8 mouse cellular contexts compared by ENCODE assay signal in the genomic region with DNA sequence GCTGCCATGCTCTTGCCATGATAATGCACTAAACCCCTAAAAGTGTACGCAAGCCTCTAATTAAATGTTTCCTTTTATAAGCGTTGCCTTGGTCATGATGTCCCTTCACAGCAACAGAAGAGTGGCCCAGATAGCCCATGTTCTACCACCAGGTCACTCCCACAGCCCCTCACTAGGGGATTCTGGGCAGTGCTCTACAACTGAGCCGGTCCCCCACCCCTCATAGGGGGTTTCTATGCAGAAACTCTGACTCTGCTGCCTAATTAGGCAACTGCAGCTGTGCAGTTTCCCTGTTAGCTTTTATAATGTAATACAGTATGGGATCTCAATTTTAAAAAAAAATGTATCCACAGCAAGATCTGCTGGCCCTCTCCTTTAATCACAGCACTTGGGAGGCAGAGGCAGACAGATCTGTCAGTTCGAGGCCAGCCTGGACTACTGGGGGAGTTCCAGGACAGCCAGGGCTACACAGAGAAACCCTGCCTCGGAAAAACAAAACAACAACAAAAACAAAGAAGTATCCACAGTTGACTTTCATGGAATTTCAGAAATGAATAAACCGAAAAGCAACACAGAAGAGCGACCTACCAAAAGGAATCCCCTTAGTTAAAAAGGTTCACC. TPM values are rescaled to one million over a fixed set of nuclear protein-coding genes. Genes with fewer than 3 reads are reported as not detected.
DNase-seq lines count a peak whose midpoint lies in the region; ATAC-seq and TF ChIP-seq lines count a peak whose summit lies in the region.

No protein-coding gene starts in this region.

- no peak for TF ChIP-seq POLR2A in heart, adult 2 months (IDR thresholded peaks at IDR 0.05; ENCODE audit: insufficient read depth, low read depth, low read length)
- TF ChIP-seq POLR2A in thymus, adult 2 months (IDR thresholded peaks at IDR 0.05; ENCODE audit: control insufficient read depth, extremely low read depth, insufficient read depth, low read length, poor library complexity) = no peak

- H3K9ac ChIP-seq in heart, adult 2 months (ENCODE audit: low read depth, low read length) = peak overlapping the region; percentile 61
- peak overlapping the region; percentile 67 for H3K9ac ChIP-seq in liver, embryonic 11.5 days (ENCODE audit: low read depth, low read length)
- peak overlapping the region; percentile 76 for H3K9ac ChIP-seq in stomach, embryonic 16.5 days (ENCODE audit: low read length)

- peak; percentile 13; the same call in 1 of the 2 replicates for ATAC-seq in liver, embryonic 11.5 days (replicated peaks; ENCODE audit: low FRiP score)
- ATAC-seq in stomach, embryonic 16.5 days (ENCODE audit: insufficient read depth, low FRiP score) = peak; percentile 34; the same call in 1 of the 2 replicates
- ATAC-seq in cerebellum, adult (ENCODE audit: insufficient number of reproducible peaks, low FRiP score, low TSS enrichment) = no peak

- peak overlapping the region; percentile 75 for H3K27ac ChIP-seq in heart, adult 2 months
- H3K27ac ChIP-seq in thymus, adult 2 months (ENCODE audit: control insufficient read depth, insufficient read depth, low read length) = no peak overlapping the region
- H3K27ac ChIP-seq in liver, embryonic 11.5 days (ENCODE audit: low read depth, low read length) = no peak overlapping the region
- no peak overlapping the region for H3K27ac ChIP-seq in stomach, embryonic 16.5 days (ENCODE audit: low read length)

- H3K4me2 ChIP-seq in liver, embryonic 11.5 days = peak overlapping the region; percentile 77
- peak overlapping the region; percentile 60 for H3K4me2 ChIP-seq in stomach, embryonic 16.5 days (ENCODE audit: low read depth, low read length)

- H3K27me3 ChIP-seq in heart, adult 2 months (ENCODE audit: control insufficient read depth, insufficient read depth, low read length) = no peaks in the 10 kb centered on the region
- H3K27me3 ChIP-seq in thymus, adult 2 months (ENCODE audit: control insufficient read depth, insufficient read depth, low read length) = no peaks in the 10 kb centered on the region
- no peaks in the 10 kb centered on the region for H3K27me3 ChIP-seq in liver, embryonic 11.5 days (replicated peaks; ENCODE audit: control insufficient read depth, insufficient read depth, low read length)
- no peaks in the 10 kb centered on the region for H3K27me3 ChIP-seq in stomach, embryonic 16.5 days (ENCODE audit: control insufficient read depth, insufficient read depth, low read length)

- peak overlapping the region; percentile 89 for H3K4me3 ChIP-seq in heart, adult 2 months
- 0 out of 2 replicates have a peak overlapping the region, but pooled peaks have one; percentile 4 for H3K4me3 ChIP-seq in thymus, adult 2 months (ENCODE audit: control insufficient read depth, insufficient read depth, low read length)
- H3K4me3 ChIP-seq in liver, embryonic 11.5 days (ENCODE audit: low read depth, low read length) = peak overlapping the region; percentile 67
- H3K4me3 ChIP-seq in stomach, embryonic 16.5 days (replicated peaks; ENCODE audit: low read length) = peak overlapping the region; percentile 59

- H3K79me2 ChIP-seq in heart, adult 2 months (replicated peaks; ENCODE audit: control insufficient read depth, insufficient read depth, low read length) = no peaks in the 10 kb centered on the region

- no peak for TF ChIP-seq EP300 in heart, adult 2 months (IDR thresholded peaks at IDR 0.05; ENCODE audit: insufficient read depth, low read depth, low read length)

- intact Hi-C loops in heart, adult 2 months (cut with DNase I) = loop anchor here (1.0 to 5.0 kb wide), 5 partner anchors 15 to 187 kb away; partner anchors contain the start of genes Zfp108, Zfp180, Zfp235 and Zfp94

- no peaks in the 10 kb centered on the region for H3K9me3 ChIP-seq in liver, embryonic 11.5 days (ENCODE audit: control insufficient read depth, low read length)
- H3K9me3 ChIP-seq in stomach, embryonic 16.5 days (replicated peaks; ENCODE audit: control insufficient read depth, low read length) = no peaks in the 10 kb centered on the region

- TF ChIP-seq CTCF in heart, adult 2 months (IDR thresholded peaks at IDR 0.05) = no peak
- TF ChIP-seq CTCF in thymus, adult 2 months (IDR thresholded peaks at IDR 0.05; ENCODE audit: borderline replicate concordance, control insufficient read depth, extremely low read depth, insufficient read depth, low read length, poor library complexity) = no peak

- H3K4me1 ChIP-seq in heart, adult 2 months (ENCODE audit: control insufficient read depth, insufficient read depth, low read length) = no peaks in the 10 kb centered on the region; the same call in 1 of the 2 replicates
- H3K4me1 ChIP-seq in thymus, adult 2 months (replicated peaks; ENCODE audit: control insufficient read depth, insufficient read depth, low read length) = peaks cover 17% of the 10 kb centered on the region
- H3K4me1 ChIP-seq in liver, embryonic 11.5 days (replicated peaks; ENCODE audit: control insufficient read depth, insufficient read depth, low read length) = no peaks in the 10 kb centered on the region
- peaks cover 4% of the 10 kb centered on the region for H3K4me1 ChIP-seq in stomach, embryonic 16.5 days (ENCODE audit: control insufficient read depth, insufficient read depth, low read length)

- H3K36me3 ChIP-seq in heart, adult 2 months (ENCODE audit: control insufficient read depth, insufficient read depth, low read length) = no peaks in the 10 kb centered on the region
- H3K36me3 ChIP-seq in thymus, adult 2 months (ENCODE audit: control insufficient read depth, insufficient read depth, low read length) = no peaks in the 10 kb centered on the region
- peaks cover 2% of the 10 kb centered on the region for H3K36me3 ChIP-seq in liver, embryonic 11.5 days (ENCODE audit: control insufficient read depth, insufficient read depth, low read length)
- H3K36me3 ChIP-seq in stomach, embryonic 16.5 days (ENCODE audit: control insufficient read depth, insufficient read depth, low read length) = peaks cover 2% of the 10 kb centered on the region

- peak in 1 of 2 experiments; percentile 21 for DNase-seq in heart, adult 2 months
- DNase-seq in heart, adult 8-10 months (ENCODE audit: low spot score) = no peak
- DNase-seq in thymus, adult 2 months = no peak
- no peak for DNase-seq in thymus, postnatal 0 days (ENCODE audit: low spot score)
- no peak for DNase-seq in liver, embryonic 11.5 days (ENCODE audit: low spot score)
- no peak for DNase-seq in frontal cortex, postnatal 36 days (ENCODE audit: low spot score in 2 of 2)

- WGBS in heart, adult 2 months = 32% methylated on average over 7 of the region's 7 CpGs
- 56% methylated on average over 7 of the region's 7 CpGs for WGBS in thymus, adult 2 months
- 36% methylated on average over 7 of the region's 7 CpGs for WGBS in liver, embryonic 11.5 days
- 33% methylated on average over 7 of the region's 7 CpGs for WGBS in stomach, embryonic 16.5 days

RNA-seq across cellular contexts. Expression of gene Zfp93, which starts 0.4 kb away (rescaled TPM):
- total RNA-seq in heart, adult 2 months (2021) = 1 to 10 TPM; 3.3 to 4.1 TPM
- 1.7 and 2.9 TPM in 2 replicates for polyA plus RNA-seq in heart, adult 2 months (2012; rRNA removed)
- total RNA-seq in heart, adult 8-10 months (2022) = 1 to 10 TPM; 3.5 to 7.4 (median 4.0) TPM
- 1.2 and 1.7 TPM in 2 replicates for polyA plus RNA-seq in thymus, adult 2 months (2012; rRNA removed)
- polyA plus RNA-seq in thymus, postnatal 0 days (2015; fragmentation: Nextera tagmentation; extraction: Ambion mirVana) = 3.9 and 5.0 TPM in 2 replicates
- 3.5 and 3.8 TPM in 2 replicates for polyA plus RNA-seq in liver, embryonic 11.5 days (2014; fragmentation: Nextera tagmentation; extraction: Ambion mirVana)
- 7.6 and 8.3 TPM in 2 replicates for polyA plus RNA-seq in stomach, embryonic 16.5 days (2015; fragmentation: Nextera tagmentation; extraction: Ambion mirVana)

RNA-seq across cellular contexts. Expression of gene Zfp108, which starts 15.2 kb away (rescaled TPM):
- 1 to 10 TPM; 1.4 to 1.8 TPM for total RNA-seq in heart, adult 2 months (2021)
- polyA plus RNA-seq in heart, adult 2 months (2012; rRNA removed) = 0.70 and 1.4 TPM in 2 replicates
- 1 to 10 TPM; 1.4 to 1.8 (median 1.5) TPM for total RNA-seq in heart, adult 8-10 months (2022)
- polyA plus RNA-seq in thymus, adult 2 months (2012; rRNA removed) = 0.34 and 0.43 TPM in 2 replicates
- 0.85 and 0.89 TPM in 2 replicates for polyA plus RNA-seq in thymus, postnatal 0 days (2015; fragmentation: Nextera tagmentation; extraction: Ambion mirVana)
- polyA plus RNA-seq in liver, embryonic 11.5 days (2014; fragmentation: Nextera tagmentation; extraction: Ambion mirVana) = 1.3 and 1.4 TPM in 2 replicates
- polyA plus RNA-seq in stomach, embryonic 16.5 days (2015; fragmentation: Nextera tagmentation; extraction: Ambion mirVana) = 3.9 TPM in 2 replicates

RNA-seq across cellular contexts. Expression of gene Zfp61, which starts 31.3 kb away (rescaled TPM):
- 1 to 10 TPM; 2.7 to 3.3 TPM for total RNA-seq in heart, adult 2 months (2021)
- polyA plus RNA-seq in heart, adult 2 months (2012; rRNA removed) = 2.7 and 5.3 TPM in 2 replicates
- total RNA-seq in heart, adult 8-10 months (2022) = 1 to 10 TPM; 3.0 to 5.1 (median 3.7) TPM
- polyA plus RNA-seq in thymus, adult 2 months (2012; rRNA removed) = 16.1 and 22.6 TPM in 2 replicates
- polyA plus RNA-seq in thymus, postnatal 0 days (2015; fragmentation: Nextera tagmentation; extraction: Ambion mirVana) = 26.2 and 26.8 TPM in 2 replicates
- 10.8 and 13.2 TPM in 2 replicates for polyA plus RNA-seq in liver, embryonic 11.5 days (2014; fragmentation: Nextera tagmentation; extraction: Ambion mirVana)
- polyA plus RNA-seq in stomach, embryonic 16.5 days (2015; fragmentation: Nextera tagmentation; extraction: Ambion mirVana) = 31.4 and 32.2 TPM in 2 replicates

RNA-seq across cellular contexts. Expression of gene Zfp109, which starts 32.4 kb away (rescaled TPM):
- total RNA-seq in heart, adult 2 months (2021) = 1 to 10 TPM; 1.8 to 2.1 TPM
- 0.80 and 1.5 TPM in 2 replicates for polyA plus RNA-seq in heart, adult 2 months (2012; rRNA removed)
- total RNA-seq in heart, adult 8-10 months (2022) = 1 to 10 TPM; 1.7 to 2.0 (median 1.9) TPM
- 2.3 and 2.6 TPM in 2 replicates for polyA plus RNA-seq in thymus, adult 2 months (2012; rRNA removed)
- polyA plus RNA-seq in thymus, postnatal 0 days (2015; fragmentation: Nextera tagmentation; extraction: Ambion mirVana) = 1.7 and 2.4 TPM in 2 replicates
- polyA plus RNA-seq in liver, embryonic 11.5 days (2014; fragmentation: Nextera tagmentation; extraction: Ambion mirVana) = 3.6 and 4.8 TPM in 2 replicates
- 5.4 and 6.3 TPM in 2 replicates for polyA plus RNA-seq in stomach, embryonic 16.5 days (2015; fragmentation: Nextera tagmentation; extraction: Ambion mirVana)

RNA-seq across cellular contexts. Expression of gene Zfp94, which starts 46.7 kb away (rescaled TPM):
- 1 to 10 TPM; 1.9 to 2.7 TPM for total RNA-seq in heart, adult 2 months (2021)
- 3.4 and 3.8 TPM in 2 replicates for polyA plus RNA-seq in heart, adult 2 months (2012; rRNA removed)
- total RNA-seq in heart, adult 8-10 months (2022) = 1 to 10 TPM; 1.1 to 2.8 (median 2.1) TPM
- polyA plus RNA-seq in thymus, adult 2 months (2012; rRNA removed) = 6.2 and 6.8 TPM in 2 replicates
- polyA plus RNA-seq in thymus, postnatal 0 days (2015; fragmentation: Nextera tagmentation; extraction: Ambion mirVana) = 4.6 and 5.5 TPM in 2 replicates
- 5.6 and 5.8 TPM in 2 replicates for polyA plus RNA-seq in liver, embryonic 11.5 days (2014; fragmentation: Nextera tagmentation; extraction: Ambion mirVana)
- 9.0 and 10.3 TPM in 2 replicates for polyA plus RNA-seq in stomach, embryonic 16.5 days (2015; fragmentation: Nextera tagmentation; extraction: Ambion mirVana)

Comparison
In these comparisons a context has a peak if more than half of its experiments do, and no peak if none do; other contexts are left out.
1. H3K4me3 ChIP-seq: peak in every context shown above with its lines; median percentile 89 in heart, adult 2 months; 67 in liver, embryonic 11.5 days; 59 in stomach, embryonic 16.5 days; 4 in thymus, adult 2 months.